Mouse (Mus musculus): Measurements from ENCODE around the gene Chml.

Chml gene

DNA sequence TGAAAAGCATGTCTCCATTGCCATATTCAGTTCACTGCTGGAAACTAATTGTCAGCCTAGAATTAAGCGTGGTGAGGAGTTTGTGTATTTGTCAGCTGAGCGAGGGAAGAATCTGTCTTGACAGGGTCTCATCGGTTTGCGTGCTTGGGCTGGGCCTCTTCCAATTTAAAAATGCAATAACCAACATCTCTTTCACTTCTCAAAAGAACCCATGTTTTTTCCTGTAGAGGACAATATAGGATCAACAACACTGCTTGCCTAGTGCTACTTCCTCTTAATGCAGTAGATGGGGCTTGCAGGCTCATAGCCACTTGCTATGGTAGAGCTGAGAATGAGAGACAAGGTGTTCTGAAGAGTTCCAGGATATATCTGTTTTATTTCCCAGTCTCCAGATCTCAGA lies 32.8 kb downstream of the Chml start:
- DNase-seq (ENCODE audit: low spot score in 2 of 2), result no peak

DNA sequence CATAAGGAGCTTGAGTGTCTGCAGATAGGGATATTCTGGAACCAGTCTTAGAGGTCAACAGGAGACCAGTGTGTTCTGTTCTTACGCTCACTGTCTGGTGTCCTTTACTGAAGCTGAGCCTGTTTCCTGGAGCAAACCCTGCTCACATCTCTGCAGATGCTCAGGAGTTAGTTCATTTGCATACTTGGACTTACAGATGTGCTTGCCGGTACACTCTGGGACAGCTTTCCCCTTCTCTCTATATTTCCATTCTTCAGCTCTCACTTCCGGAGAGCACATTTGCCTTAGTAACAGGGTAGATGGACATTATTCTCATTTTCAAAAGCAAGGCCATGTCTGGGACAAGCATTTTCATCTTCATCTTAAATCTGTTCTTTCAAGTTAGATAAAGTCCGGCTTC lies 44.1 kb downstream of the Chml start:
- no peak for DNase-seq (ENCODE audit: low spot score in 2 of 2)

DNA sequence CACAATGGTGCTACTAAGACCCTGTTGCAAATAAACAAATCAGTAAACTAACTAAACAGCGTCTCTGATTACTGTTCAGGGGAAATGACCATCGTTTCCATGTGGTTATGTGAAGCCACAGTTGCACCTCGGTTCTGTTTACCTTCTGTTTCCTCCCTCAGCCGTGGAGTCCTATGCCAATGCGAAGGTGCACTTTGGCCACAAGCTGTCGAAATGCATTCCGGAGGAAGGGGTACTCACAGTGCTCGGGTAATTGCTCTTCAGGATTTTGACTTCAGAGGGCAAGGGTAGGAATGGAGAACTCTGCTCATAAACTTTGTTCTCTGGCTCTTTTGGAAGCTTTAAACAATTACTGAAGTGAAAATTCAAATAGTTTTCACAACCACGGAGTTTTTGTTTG lies 45.7 kb downstream of the Chml start:
- no peak for DNase-seq (ENCODE audit: low spot score in 2 of 2)

DNA sequence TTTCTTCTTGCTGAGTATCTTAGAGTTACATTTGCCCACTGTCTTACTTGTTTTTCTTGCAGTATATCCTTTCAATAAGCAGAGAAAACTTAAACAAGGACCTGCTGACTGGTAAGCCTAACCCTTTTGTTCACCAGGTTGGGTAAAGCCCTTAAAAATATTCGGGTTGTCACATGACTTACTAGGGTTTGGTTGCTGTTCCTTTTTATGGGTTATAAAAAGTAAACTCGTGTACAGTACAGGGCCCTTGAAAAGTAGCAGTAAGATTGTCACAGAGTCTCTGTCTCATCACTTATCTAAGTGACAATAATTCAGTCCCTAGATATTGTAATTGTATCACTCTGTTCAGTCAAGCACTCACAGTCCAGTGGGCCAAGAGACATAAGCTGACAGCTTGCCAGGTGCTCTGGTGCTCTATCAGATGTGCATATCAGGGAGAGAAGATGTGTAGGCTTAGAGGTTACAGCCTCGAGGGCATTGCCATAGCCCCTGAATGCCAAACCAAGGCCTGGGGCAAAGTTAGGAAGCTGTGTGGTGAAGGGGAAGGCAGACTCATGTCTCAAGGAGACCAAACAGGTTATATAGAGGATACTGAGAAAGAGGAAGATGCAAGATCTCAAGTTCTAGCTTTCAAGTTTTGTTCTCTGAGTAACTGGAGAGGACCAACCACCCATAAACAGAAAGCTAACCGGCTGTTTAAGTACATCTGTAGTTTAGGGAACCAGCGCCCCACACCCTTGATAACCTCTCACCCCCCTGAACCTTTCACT lies 49.0 kb downstream of the Chml start:
- DNase-seq (ENCODE audit: low spot score in 2 of 2), result no peak

DNA sequence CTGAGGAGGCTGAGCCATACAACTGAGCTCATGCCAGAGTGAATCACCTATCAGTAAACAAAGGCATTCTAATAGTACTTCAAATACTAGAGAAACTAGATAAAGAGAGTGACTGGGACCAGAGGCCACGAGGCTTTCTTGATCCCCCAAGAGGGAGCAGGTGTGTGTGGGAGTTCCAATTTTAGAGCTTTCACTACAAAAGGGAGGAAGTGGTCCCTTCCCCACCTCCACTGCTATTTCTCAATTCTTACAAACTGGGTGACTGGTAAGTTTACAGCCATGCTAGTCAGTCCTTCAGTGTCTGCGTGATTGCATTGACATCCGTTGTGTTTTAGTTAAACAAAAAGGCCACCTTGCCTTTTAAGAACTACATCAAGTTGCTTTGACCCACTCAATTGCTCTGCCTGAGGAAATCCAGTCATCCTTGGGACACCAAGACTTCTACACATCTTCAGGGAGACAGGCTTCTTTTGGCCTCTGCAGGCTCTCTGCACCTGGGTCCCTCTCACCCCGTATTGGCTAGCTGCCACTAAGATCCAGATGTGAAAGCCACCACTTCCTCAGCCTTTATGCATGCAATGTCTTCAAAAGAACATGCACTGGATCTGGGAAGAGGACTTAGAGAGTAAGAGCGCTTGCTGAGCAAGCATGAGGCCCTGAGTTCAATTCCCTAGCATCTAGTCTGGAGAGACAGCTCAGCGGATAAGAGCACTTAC lies 52.1 kb downstream of the Chml start:
- DNase-seq (ENCODE audit: low spot score in 2 of 2), result no peak

DNA sequence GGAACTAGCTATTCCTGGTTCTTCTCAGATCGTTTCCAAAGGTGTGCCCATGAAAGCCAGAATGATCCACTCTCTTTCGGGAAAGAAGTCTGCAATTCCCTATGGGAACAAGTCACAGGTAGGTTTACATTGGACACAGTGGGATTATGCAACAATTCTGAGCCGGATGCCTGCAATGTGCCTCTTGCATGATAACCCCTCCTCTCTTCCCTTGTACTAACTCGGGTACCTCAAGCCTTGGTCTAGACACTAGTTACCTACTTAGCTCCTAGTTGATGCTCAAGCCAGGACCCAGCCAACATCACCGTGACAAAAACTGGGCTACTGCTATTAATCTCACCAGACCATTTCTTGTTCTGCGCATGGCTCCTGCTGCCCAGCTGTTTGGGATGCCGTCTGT lies 53.6 kb downstream of the Chml start:
- no peak for DNase-seq (ENCODE audit: low spot score in 2 of 2)

DNA sequence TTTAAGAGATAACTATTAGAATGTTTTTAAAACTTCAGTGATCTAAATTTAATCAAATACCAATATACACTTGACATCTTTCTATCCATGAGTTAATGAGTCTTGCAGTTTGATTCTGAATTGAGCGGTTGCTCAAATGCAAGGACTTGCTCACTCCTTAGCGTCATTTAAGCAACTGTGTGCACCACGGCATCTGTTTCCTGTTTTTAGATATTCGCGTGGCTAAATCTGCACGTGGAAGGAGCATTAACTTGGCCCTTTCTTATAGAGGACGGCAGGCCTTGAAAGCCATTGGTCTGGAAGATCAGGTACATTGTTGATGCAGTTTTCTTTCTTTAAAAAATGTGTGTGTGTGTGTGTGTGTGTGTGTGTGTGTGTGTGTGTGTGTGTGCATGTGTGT lies 55.0 kb downstream of the Chml start:
- DNase-seq (ENCODE audit: low spot score in 2 of 2), result no peak

DNA sequence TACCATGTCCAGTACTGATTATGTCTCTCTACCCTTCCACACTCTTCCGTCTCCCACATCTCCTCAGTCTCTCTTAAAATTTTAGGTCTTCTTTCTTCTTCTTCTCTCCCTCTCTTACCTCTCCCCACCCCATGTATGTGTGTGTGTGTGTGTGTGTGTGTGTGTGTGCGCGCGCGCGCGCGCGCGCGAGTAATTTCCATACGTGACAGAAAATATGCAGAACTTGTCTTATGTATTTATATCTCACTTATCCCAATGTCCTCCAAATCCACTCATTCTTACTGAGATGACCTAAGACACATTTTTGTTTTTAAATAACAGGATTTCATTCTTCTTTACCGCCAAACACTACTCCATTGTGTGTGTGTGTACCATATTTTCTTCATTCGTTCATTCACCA lies 60.2 kb downstream of the Chml start:
- no peak for DNase-seq (ENCODE audit: low spot score in 2 of 2)
